Mouse (Mus musculus) layer of hippocampus, postnatal 14 days (tissue): ENCODE measurements around the gene Srsf9. TPM values are rescaled to one million over a fixed set of nuclear protein-coding genes. Genes with fewer than 3 reads are reported as not detected.

Experiments used
- DNase-seq, 2 experiments: peaks; one replicate each; pipeline ENCODE4 v3.0.0; 2021 to 2022; ENCODE audit warnings: low spot score in 2 of 2, mixed read lengths in 1 of 2
- total RNA-seq, 2 experiments: library from RNA; stranded (reverse); gene quantifications; 2 replicates each; pipeline ENCODE4 v1.2.3; 2021

The Srsf9 gene
- total RNA-seq, 2 experiments from 2014 or later: 82.0 to 88.2 TPM

GRCm38 (mm10) chr5:115319004-115319940, 7.7 kb upstream of the Srsf9 start:
- DNase-seq: peak; percentile 72 to 73

DNA sequence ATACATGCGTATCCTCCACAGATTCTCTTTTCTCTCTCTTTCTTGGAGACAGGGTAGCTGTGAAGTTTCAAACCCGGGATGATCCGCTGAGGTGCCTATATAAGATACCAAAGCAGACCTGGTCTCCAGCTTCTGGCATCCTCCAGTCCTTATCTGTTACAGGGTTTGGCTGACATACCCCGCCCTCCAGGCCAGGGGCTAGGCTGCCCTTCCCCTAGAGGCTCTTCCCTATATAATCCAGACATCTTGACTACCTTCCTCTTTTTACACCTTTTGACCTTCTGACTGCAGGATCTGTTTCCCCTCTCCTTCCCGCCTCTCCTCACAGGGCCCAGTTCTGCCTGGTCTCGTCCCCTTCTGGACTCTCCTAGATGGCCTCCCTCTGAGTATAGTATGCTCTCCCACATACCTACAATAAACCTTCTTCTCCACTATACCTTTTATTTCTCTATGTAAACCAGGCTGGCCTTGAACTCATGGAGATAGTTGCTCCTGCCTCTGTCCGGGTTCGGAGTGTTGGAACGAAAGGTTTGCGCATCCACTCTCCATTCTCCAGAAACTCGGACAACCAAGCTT, 633 bp upstream of the Srsf9 start:
- no peak for DNase-seq

DNA sequence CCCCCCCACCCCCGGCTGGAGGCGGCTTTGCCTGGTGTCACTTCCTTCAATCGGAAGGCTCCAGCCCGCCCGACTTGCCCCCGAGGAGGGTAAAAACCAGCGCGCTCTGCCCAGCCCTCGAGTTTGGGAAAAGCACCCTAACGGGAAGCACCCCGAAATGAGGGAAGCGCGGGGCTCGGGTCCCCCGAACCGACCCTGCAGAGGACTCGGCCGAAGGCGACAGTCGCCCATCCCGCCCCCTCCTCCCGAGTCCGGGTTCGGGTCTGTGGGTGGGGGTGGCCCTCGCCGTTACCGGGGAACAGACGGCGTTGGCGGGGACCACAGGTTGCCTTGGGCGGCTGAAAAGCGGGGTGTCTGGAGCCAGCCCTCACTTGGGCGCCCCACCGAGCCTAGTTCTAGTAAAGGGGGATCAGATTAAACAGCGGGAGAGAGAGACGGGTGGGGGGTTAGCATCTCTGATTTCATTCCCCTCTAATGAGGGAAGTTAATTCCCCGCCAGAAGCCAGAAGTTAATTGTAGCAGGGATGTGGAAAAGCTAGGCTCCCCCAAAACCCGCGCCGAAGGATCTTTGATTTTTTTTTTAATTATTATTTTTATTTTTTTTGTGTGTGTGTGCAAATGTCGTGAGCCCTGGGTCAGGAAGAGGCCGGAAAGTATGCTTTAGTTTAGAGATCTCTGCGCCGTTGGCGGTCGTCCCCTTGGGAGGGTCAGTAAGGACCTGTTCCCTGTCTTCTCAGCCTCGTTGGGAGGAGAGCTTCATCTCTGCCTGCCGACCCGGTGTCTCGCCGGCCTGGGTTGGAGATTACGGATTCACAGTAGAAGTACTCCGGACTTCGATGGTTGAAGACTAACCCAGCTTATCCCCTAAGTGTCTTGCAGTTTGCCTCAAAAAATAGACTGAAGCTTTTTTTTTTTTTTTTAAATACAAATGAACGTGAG, 902 bp downstream of the Srsf9 start:
- peak in 1 of 2 experiments; percentile 45 for DNase-seq

DNA sequence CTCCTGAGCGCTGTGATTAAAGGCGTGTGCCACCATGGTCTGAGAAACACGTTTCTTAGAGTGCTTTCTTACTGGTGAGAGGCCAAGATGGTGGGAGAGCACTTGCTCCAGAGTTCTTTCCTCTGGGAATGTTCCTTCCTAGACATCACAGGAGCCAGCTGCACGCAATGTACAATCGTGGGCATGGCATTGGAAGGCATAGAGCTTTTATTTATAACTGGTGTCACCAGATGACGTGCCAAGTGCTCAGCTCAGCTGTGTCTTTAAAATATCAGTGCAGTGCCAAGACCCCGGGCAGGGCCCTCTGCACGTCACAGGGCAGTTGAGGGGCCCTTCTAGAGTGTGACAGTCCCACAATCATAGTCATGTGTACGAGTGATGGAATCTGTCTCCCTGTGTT, 4.0 kb downstream of the Srsf9 start:
- DNase-seq: peak in 1 of 2 experiments; percentile 47

- no peak for DNase-seq
These were observed 6.6 kb downstream of the Srsf9 start for GRCm38 (mm10) chr5:115333626-115334025.

DNA sequence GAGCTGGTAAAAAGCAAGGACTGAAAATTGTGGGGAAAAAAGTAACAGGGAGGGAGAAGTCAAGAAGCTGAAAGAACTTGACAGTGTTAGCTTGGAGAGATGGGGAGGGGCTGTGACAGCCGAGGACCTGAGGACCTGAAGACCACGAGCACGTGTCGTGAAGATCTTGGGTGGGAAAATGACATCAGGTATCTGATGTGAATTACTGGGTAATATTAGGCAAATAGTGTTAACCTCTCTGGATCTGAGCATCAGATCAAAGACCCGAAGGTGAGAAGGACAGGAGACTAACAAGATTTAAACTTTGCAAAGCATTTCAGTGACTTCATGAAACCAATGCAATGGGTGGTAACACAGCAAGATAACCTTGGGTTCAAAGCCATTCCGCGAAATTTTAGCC, 13.0 kb downstream of the Srsf9 start:
- DNase-seq: no peak

DNA sequence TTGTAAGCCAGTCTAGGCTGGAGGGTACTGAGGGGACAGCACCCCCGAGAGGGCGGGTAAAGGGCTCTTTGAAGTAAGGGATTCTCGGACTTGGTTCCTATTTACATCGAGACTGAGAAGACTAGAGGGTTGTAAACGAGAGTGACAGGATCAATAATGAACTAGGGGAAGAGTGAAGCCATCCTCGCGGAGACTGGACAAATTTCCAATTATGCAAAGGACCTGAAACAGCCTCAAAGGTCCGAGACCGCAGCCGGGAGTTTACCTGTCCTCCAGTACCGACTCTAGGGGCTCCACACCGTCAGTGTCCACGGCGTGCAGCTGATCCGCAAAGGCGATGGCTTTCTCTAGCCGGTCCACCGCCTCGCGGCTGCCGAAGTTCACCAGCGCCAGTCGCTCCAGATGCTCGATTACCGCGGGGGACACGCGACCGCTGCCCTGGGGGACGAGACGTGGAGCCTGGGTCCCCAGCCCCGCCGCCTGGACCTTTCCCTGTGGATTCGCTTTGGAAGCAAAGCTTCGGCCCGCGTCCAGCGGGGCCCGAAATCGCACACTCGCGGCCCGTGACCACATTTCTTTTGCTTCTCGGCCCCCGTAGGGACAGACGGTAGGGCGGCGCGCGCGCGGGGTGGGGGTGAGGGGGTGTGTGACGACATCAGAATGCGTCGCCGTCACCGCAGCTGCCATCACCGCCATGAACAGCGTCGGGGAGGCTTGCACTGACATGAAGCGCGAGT, 13.8 kb downstream of the Srsf9 start, which contains the start of the genes Gatc and Triap1:
Gatc (minus strand) TSS at position 602 of the 737 bp plus-strand sequence.
Triap1 (plus strand) TSS at position 649 of the 737 bp plus-strand sequence.
- DNase-seq: peak; percentile 89 to 91

DNA sequence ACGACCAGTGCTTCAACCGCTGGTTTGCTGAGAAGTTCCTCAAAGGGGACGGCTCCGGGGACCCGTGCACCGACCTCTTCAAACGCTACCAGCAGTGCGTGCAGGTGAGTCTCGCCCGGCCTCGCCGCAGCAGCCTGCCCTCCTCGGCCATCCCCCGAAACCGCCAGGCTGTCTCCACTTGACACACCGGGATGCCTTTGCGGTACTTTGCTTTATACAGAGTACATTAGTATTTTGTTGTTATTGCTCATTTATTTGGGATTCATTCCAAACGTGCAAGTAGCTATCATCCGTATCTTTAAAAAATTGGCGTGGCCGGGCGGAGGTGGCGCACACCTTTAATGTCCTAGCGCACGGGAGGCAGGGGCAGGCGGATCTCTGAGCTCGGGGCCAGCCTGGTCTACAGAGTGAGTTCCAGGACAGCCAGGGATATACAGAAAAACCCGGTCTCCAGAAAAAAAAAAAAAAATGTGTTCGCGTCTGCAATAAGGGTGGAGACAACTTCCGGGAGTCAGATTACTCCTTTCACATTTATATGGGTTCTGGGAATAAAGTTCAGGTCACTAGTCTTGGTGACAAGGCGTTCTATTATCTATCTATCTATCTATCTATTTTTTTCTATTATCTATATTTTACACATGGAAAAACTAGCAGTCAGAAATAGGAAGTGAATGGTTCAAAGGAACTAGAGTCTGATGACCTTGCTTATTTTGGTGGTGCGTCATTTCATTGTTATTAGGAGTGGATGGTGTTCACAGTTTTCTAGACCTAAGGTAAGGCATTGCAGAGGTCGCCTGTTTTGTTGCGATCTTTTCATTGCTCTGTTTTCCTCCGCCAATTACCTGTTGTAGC, 14.6 kb downstream of the Srsf9 start:
- DNase-seq: no peak

DNA sequence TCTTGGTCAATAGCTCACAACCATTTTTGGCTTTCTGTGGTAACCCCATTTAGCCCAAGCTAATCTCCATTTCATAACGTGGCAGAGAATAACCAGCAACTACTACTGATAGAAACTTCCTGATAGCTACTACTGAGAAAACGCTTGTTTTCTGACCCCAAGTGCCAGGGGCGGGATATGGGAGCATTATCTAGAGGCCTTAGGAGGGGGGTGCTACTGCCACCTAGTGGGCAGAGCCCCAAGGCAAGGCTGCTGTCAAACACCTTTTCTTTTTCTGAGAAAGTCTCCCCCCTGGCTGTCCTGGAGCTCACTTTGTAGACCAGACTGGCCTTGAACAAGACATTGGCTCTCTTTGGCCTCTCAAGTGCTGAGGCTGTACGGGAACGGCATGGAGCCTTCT, 20.6 kb downstream of the Srsf9 start:
- peak; percentile 69 to 76 for DNase-seq

GRCm38 (mm10) chr5:115348546-115349224, 21.7 kb downstream of the Srsf9 start, which contains the start of gene Cox6a1:
TSS of gene Cox6a1 (minus strand) at chr5:115348981.
- DNase-seq: peak; percentile 99

GRCm38 (mm10) chr5:115349225-115349555, 22.2 kb downstream of the Srsf9 start:
- no peak for DNase-seq

DNA sequence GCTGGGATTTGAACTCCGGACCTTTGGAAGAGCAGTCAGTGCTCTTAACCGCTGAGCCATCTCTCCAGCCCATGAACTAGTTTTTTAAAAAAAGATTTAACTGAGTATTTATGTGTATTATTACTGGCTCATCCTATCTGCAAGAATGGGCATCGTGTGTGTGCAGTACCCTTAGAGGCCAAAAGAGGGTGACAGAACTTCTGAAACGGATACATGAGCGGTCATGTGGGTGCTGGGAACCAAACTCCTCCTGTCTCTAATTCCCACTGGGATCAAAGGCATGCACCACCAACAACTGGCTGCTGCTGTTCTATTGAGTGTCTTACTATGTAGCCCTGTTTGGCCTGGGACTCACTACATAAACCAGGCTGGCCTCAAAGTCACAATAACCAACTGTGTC, 24.4 kb downstream of the Srsf9 start:
- DNase-seq: no peak

- no peak for DNase-seq
These were observed 28.1 kb downstream of the Srsf9 start for GRCm38 (mm10) chr5:115355070-115355469.

GRCm38 (mm10) chr5:115358872-115359271, 31.9 kb downstream of the Srsf9 start:
- peak; percentile 70 to 71 for DNase-seq

GRCm38 (mm10) chr5:115359438-115359837, 32.5 kb downstream of the Srsf9 start:
- DNase-seq: no peak

DNA sequence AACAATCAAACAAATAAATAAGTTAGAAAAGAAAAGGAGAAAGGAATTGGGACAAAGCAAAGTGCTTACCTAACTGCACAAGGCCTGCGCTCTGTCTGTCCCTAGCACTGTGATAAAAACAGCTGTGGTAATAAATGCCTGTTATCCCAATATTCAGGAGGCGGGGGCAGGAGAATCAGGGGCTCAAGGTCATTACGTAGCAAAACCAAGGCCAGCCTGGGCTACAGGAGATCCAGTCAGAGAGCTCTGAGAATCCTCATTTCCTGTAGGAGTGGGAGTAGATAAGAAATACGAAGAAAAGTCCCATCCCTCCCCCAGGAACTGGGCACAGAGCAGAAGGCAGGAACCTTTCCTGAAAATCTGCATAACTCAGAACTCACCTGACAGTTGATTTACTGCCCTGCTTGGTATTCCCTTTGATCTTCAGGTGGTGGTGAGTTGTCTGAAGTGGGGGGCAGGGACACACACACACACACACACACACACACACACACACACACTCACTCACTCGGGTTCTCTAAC, 32.9 kb downstream of the Srsf9 start:
- DNase-seq: no peak

DNA sequence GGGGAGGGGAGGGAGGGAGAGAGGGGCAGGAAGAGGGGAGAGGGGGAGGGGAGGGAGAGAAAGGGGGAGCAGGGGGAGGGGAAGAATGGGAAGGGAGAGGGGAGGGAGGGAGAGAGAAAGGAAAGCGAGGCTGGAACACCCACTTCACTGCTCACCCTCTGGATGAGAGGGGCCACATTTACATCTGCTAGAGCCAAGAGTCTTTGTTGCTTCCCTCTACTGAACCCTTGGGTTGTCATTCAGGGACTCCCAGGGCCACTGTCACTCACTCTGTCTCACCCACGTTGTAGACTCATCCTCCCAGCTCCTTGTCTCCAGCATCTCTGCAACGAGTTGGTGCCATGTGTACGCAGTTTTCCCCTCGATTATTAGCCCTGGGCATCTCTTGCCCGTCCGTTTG, 35.2 kb downstream of the Srsf9 start:
- DNase-seq: no peak

- no peak for DNase-seq
These were observed 36.1 kb downstream of the Srsf9 start for GRCm38 (mm10) chr5:115362819-115363714.
